Mouse (Mus musculus) lung, embryonic 16.5 days (tissue): ENCODE data around the gene Sdc3. TPM values are rescaled to one million over a fixed set of nuclear protein-coding genes. Genes with fewer than 3 reads are reported as not detected.

Experiments used
- ATAC-seq: fragments of 200-750 bp; cut with Nextera tagmentation; 2 replicates; pipeline ENCODE4 v1.8.0; 2017; ENCODE audit warnings: low read depth, mild to moderate bottlenecking, moderate library complexity
- H3K27ac ChIP-seq: fragments of 300-500 bp; sonication (generic); 2 replicates; pipeline ENCODE4 v1.5.1; 2014; ENCODE audit warnings: mild to moderate bottlenecking, control low read depth, low read length
- H3K27me3 ChIP-seq: fragments of 300-500 bp; sonication (generic); 2 replicates; pipeline ENCODE4 v1.6.1; 2014; ENCODE audit warnings: low read depth, low read length, mixed read lengths; ENCODE audit not compliant: control insufficient read depth, insufficient read depth
- H3K36me3 ChIP-seq: fragments of 300-500 bp; sonication (generic); 2 replicates; pipeline ENCODE4 v1.6.1; 2014; ENCODE audit warnings: low read length; ENCODE audit not compliant: control insufficient read depth, insufficient read depth
- H3K4me1 ChIP-seq: fragments of 300-500 bp; sonication (generic); replicated peaks from 2 replicates; pipeline ENCODE4 v1.6.1; 2014; ENCODE audit warnings: low read length, mixed read lengths; ENCODE audit not compliant: control insufficient read depth, insufficient read depth
- H3K4me2 ChIP-seq: fragments of 300-500 bp; sonication (generic); 2 replicates; pipeline ENCODE4 v1.6.1; 2014; ENCODE audit warnings: low read depth, low read length, control low read depth
- H3K4me3 ChIP-seq: fragments of 300-500 bp; sonication (generic); 2 replicates; pipeline ENCODE4 v1.5.1; 2014; ENCODE audit warnings: mild to moderate bottlenecking, low read length, control low read depth
- H3K9ac ChIP-seq: fragments of 300-500 bp; sonication (generic); 2 replicates; pipeline ENCODE4 v1.6.1; 2014; ENCODE audit warnings: low read length, control low read depth
- H3K9me3 ChIP-seq: fragments of 300-500 bp; sonication (generic); 2 replicates; pipeline ENCODE4 v1.6.1; 2016; ENCODE audit warnings: low read length; ENCODE audit not compliant: control insufficient read depth
- WGBS: fragments of 180-500 bp; shearing (Covaris S2); extraction: QIAGEN DNeasy Blood & Tissue Kit; methylation state at CpG from one replicate; pipeline ENCODE4 v1.1.7; 2014; 5-methylcytosine and 5-hydroxymethylcytosine counted together
- polyA plus RNA-seq: library from polyadenylated mRNA; unstranded; fragments of >200 nt; fragmentation: Nextera tagmentation; extraction: Ambion mirVana; gene quantifications from 2 replicates; pipeline ENCODE4 v1.2.1, GENCODE M21; 2015

Gene Sdc3
- polyA plus RNA-seq, 1 experiment from 2014 or later, result 20.1 TPM

GRCm38 (mm10) chr4:130761809-130762208 is 30.5 kb upstream of the Sdc3 start:
- Histone ChIP-seq H3K4me2 (no peak overlapping the region), H3K9ac (no peak overlapping the region), H3K4me3 (no peak overlapping the region), H3K27me3 (no peaks in the 10 kb centered on the region), H3K9me3 (no peaks in the 10 kb centered on the region), H3K27ac (no peak overlapping the region), H3K4me1 (no peaks in the 10 kb centered on the region), H3K36me3 (peaks cover 69% of the 10 kb centered on the region)
- ATAC-seq, result 0 out of 2 replicates have a peak, but pooled peaks have one; percentile 31
- WGBS, result 71% methylated on average over 5 of the region's 5 CpGs

- no peak overlapping the region for H3K4me3 ChIP-seq
- no peak overlapping the region for H3K4me2 ChIP-seq
- H3K4me1 ChIP-seq, result no peaks in the 10 kb centered on the region
- H3K27ac ChIP-seq, result no peak overlapping the region
- peaks cover 74% of the 10 kb centered on the region for H3K36me3 ChIP-seq
- no peaks in the 10 kb centered on the region for H3K9me3 ChIP-seq
- 91% methylated on average over 7 of the region's 7 CpGs for WGBS
- no peak for ATAC-seq
- no peaks in the 10 kb centered on the region for H3K27me3 ChIP-seq
- no peak overlapping the region for H3K9ac ChIP-seq
These were observed 26.8 kb upstream of the Sdc3 start for GRCm38 (mm10) chr4:130765399-130766160.

GRCm38 (mm10) chr4:130766387-130766786 is 25.9 kb upstream of the Sdc3 start:
- Histone ChIP-seq H3K36me3 (peaks cover 75% of the 10 kb centered on the region), H3K27ac (no peak overlapping the region), H3K9me3 (no peaks in the 10 kb centered on the region), H3K4me2 (no peak overlapping the region), H3K27me3 (no peaks in the 10 kb centered on the region), H3K9ac (no peak overlapping the region), H3K4me1 (no peaks in the 10 kb centered on the region), H3K4me3 (no peak overlapping the region)
- WGBS, result 93% methylated on average over 1 of the region's 2 CpGs
- no peak for ATAC-seq

- WGBS, result 88% methylated on average over 4 of the region's 4 CpGs
- Histone ChIP-seq H3K9me3 (no peaks in the 10 kb centered on the region), H3K4me2 (no peak overlapping the region), H3K4me3 (no peak overlapping the region), H3K36me3 (peaks cover 77% of the 10 kb centered on the region), H3K27ac (no peak overlapping the region), H3K27me3 (no peaks in the 10 kb centered on the region), H3K4me1 (no peaks in the 10 kb centered on the region), H3K9ac (no peak overlapping the region)
- no peak for ATAC-seq
These were observed 25.4 kb upstream of the Sdc3 start for GRCm38 (mm10) chr4:130766926-130767325.

GRCm38 (mm10) chr4:130773899-130774298 is 18.4 kb upstream of the Sdc3 start:
- Histone ChIP-seq H3K9me3 (no peaks in the 10 kb centered on the region), H3K4me1 (peaks cover 9% of the 10 kb centered on the region), H3K9ac (no peak overlapping the region), H3K27me3 (no peaks in the 10 kb centered on the region), H3K4me2 (no peak overlapping the region), H3K4me3 (no peak overlapping the region), H3K27ac (no peak overlapping the region), H3K36me3 (peaks cover 62% of the 10 kb centered on the region)
- 82% methylated on average over 4 of the region's 4 CpGs for WGBS
- ATAC-seq, result no peak

GRCm38 (mm10) chr4:130774822-130775221 is 17.5 kb upstream of the Sdc3 start:
- Histone ChIP-seq H3K4me2 (no peak overlapping the region), H3K9me3 (no peaks in the 10 kb centered on the region), H3K4me3 (no peak overlapping the region), H3K36me3 (peaks cover 62% of the 10 kb centered on the region), H3K4me1 (peaks cover 9% of the 10 kb centered on the region), H3K27me3 (no peaks in the 10 kb centered on the region), H3K27ac (no peak overlapping the region), H3K9ac (no peak overlapping the region)
- ATAC-seq, result no peak
- WGBS, result 86% methylated on average over 4 of the region's 4 CpGs

- Histone ChIP-seq H3K36me3 (peaks cover 56% of the 10 kb centered on the region), H3K27ac (no peak overlapping the region; the same call in 1 of the 2 replicates), H3K4me3 (no peak overlapping the region), H3K4me1 (peaks cover 9% of the 10 kb centered on the region), H3K4me2 (no peak overlapping the region), H3K9ac (no peak overlapping the region), H3K9me3 (no peaks in the 10 kb centered on the region), H3K27me3 (no peaks in the 10 kb centered on the region)
- no peak for ATAC-seq
- WGBS, result 38% methylated on average over 10 of the region's 10 CpGs
These were observed 14.7 kb upstream of the Sdc3 start for GRCm38 (mm10) chr4:130777647-130778046.

GRCm38 (mm10) chr4:130779037-130779436 is 13.3 kb upstream of the Sdc3 start:
- H3K9me3 ChIP-seq, result no peaks in the 10 kb centered on the region
- H3K27me3 ChIP-seq, result no peaks in the 10 kb centered on the region
- H3K4me1 ChIP-seq, result peaks cover 9% of the 10 kb centered on the region
- WGBS, result 56% methylated on average over 3 of the region's 3 CpGs
- H3K27ac ChIP-seq, result no peak overlapping the region
- H3K4me3 ChIP-seq, result no peak overlapping the region
- H3K4me2 ChIP-seq, result no peak overlapping the region
- H3K36me3 ChIP-seq, result peaks cover 44% of the 10 kb centered on the region
- ATAC-seq, result no peak; the same call in 1 of the 2 replicates
- no peak overlapping the region for H3K9ac ChIP-seq

GRCm38 (mm10) chr4:130782492-130782891 is 9.8 kb upstream of the Sdc3 start:
- WGBS, result 89% methylated on average over 2 of the region's 2 CpGs
- Histone ChIP-seq H3K27ac (no peak overlapping the region), H3K27me3 (no peaks in the 10 kb centered on the region), H3K36me3 (peaks cover 27% of the 10 kb centered on the region), H3K4me1 (peaks cover 3% of the 10 kb centered on the region; the same call in 1 of the 2 replicates), H3K9me3 (no peaks in the 10 kb centered on the region), H3K9ac (no peak overlapping the region), H3K4me2 (no peak overlapping the region), H3K4me3 (no peak overlapping the region)
- ATAC-seq, result no peak
